ENCODE assay signal across 8 mouse cellular contexts in the genomic region with DNA sequence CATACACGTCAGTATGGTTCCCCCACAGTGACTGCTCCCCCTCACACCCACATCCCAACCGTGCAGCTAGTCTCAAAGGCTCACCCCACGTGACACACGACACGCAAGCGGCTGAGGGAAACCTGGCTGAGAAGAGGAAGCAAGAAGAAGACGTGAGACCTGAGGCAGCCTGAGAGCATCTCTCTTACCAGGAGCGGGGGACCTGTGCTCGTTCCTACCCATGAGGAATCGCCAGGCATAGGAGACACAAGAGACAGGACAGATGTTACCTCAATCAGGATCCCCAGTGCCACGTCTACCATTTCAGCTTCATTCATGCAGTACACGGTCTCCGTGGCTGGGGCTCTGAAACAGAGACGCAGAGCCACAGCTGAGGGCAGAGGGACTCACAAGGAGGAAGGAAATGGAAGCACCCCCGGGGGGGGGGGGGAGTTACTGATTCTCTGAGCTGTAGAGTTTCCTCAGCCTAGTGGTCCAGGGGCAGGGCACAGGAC. TPM values are rescaled to one million over a fixed set of nuclear protein-coding genes. Genes with fewer than 3 reads are reported as not detected.
A peak's percentile ranks its signal among the peaks of the same experiment; 100 is the strongest.
DNase-seq lines count a peak whose midpoint lies in the region; ATAC-seq and TF ChIP-seq lines count a peak whose summit lies in the region.

No protein-coding gene starts in this region.

- no peak for ATAC-seq in hindbrain, postnatal 0 days

- H3K4me1 ChIP-seq in bone marrow macrophage, adult 2 months (ENCODE audit: control insufficient read depth, insufficient read depth, low read length) = peaks cover 55% of the 10 kb centered on the region
- H3K4me1 ChIP-seq in megakaryocyte, embryonic 14.5 days = peaks cover 91% of the 10 kb centered on the region
- H3K4me1 ChIP-seq in hindbrain, postnatal 0 days (ENCODE audit: insufficient read depth, low read length) = peaks cover 11% of the 10 kb centered on the region

- H3K27me3 ChIP-seq in megakaryocyte, embryonic 14.5 days (replicated peaks) = no peaks in the 10 kb centered on the region
- no peaks in the 10 kb centered on the region for H3K27me3 ChIP-seq in hindbrain, postnatal 0 days (ENCODE audit: insufficient read depth, low read length)

- H3K4me3 ChIP-seq in bone marrow macrophage, adult 2 months (ENCODE audit: insufficient read depth, low read length) = peak overlapping the region; percentile 44
- peak overlapping the region; percentile 96 for H3K4me3 ChIP-seq in megakaryocyte, embryonic 14.5 days (replicated peaks)
- no peak overlapping the region for H3K4me3 ChIP-seq in hindbrain, postnatal 0 days (ENCODE audit: low read length)

- H3K27ac ChIP-seq in bone marrow macrophage, adult 2 months (ENCODE audit: insufficient read depth, low read depth, low read length) = peak overlapping the region; percentile 65
- H3K27ac ChIP-seq in hindbrain, postnatal 0 days = no peak overlapping the region

- TF ChIP-seq CTCF in bone marrow macrophage, adult 2 months (IDR thresholded peaks at IDR 0.05; ENCODE audit: low read depth, low read length) = no peak
- TF ChIP-seq CTCF in hindbrain, postnatal 0 days (IDR thresholded peaks at IDR 0.05; ENCODE audit: low read depth) = no peak

- 85% methylated on average over 15 of the region's 15 CpGs for WGBS in hindbrain, postnatal 0 days

- H3K4me2 ChIP-seq in hindbrain, postnatal 0 days (ENCODE audit: low read depth, low read length) = no peak overlapping the region

- H3K9me3 ChIP-seq in megakaryocyte, embryonic 14.5 days = no peaks in the 10 kb centered on the region
- no peaks in the 10 kb centered on the region for H3K9me3 ChIP-seq in hindbrain, postnatal 0 days (ENCODE audit: low read length)

- peaks cover 75% of the 10 kb centered on the region for H3K36me3 ChIP-seq in megakaryocyte, embryonic 14.5 days (replicated peaks; ENCODE audit: low read length)
- H3K36me3 ChIP-seq in hindbrain, postnatal 0 days (ENCODE audit: insufficient read depth, low read length) = no peaks in the 10 kb centered on the region; the same call in 1 of the 2 replicates

- peak; percentile 37 to 47 for DNase-seq in layer of hippocampus, adult 18-20 months (ENCODE audit: low spot score in 2 of 2)
- DNase-seq in layer of hippocampus, postnatal 14 days (ENCODE audit: low spot score in 2 of 2) = no peak
- DNase-seq in heart, postnatal 4 days = peak; percentile 38
- DNase-seq in thymus, postnatal 4 days = peak; percentile 81
- DNase-seq in urinary bladder, postnatal 10 days (ENCODE audit: low spot score) = no peak
- DNase-seq in hindbrain, postnatal 0 days (ENCODE audit: low spot score) = no peak

- no peak for TF ChIP-seq POLR2A in bone marrow macrophage, adult 2 months (IDR thresholded peaks at IDR 0.05; ENCODE audit: borderline replicate concordance, low read depth, low read length)

- no peak overlapping the region for H3K9ac ChIP-seq in hindbrain, postnatal 0 days (replicated peaks; ENCODE audit: low read length)

RNA-seq across cellular contexts. Expression of gene Cyren, which starts 2.5 kb away (rescaled TPM):
- total RNA-seq in layer of hippocampus, adult 18-20 months (2021) = 1 to 10 TPM; 4.5 to 4.8 TPM
- 1 to 10 TPM; 5.0 to 5.4 TPM for total RNA-seq in layer of hippocampus, postnatal 14 days (2021)
- polyA plus RNA-seq in bone marrow macrophage, adult 2 months (2012; ENCODE audit: insufficient read depth, insufficient read length, missing spikeins) = 10.6 and 11.6 TPM in 2 replicates
- 1 to 10 TPM; 5.5 to 6.7 TPM for total RNA-seq in heart, postnatal 4 days (2021)
- polyA plus RNA-seq in megakaryocyte, embryonic 14.5 days (2012; ENCODE audit: insufficient read depth, low replicate concordance) = 14.0 and 14.5 TPM in 2 replicates
- 3.6 and 4.3 TPM in 2 replicates for total RNA-seq in hindbrain, postnatal 0 days (2014; rRNA removed)
- 4.9 and 5.2 TPM in 2 replicates for polyA plus RNA-seq in hindbrain, postnatal 0 days (2015; fragmentation: Nextera tagmentation; extraction: Ambion mirVana)

RNA-seq across cellular contexts. Expression of gene Tmem140, which starts 12.4 kb away (rescaled TPM):
- total RNA-seq in layer of hippocampus, adult 18-20 months (2021) = 1 to 10 TPM; 1.6 to 2.7 TPM
- 1 to 10 TPM; 1.9 to 2.7 TPM for total RNA-seq in layer of hippocampus, postnatal 14 days (2021)
- 74.9 and 86.3 TPM in 2 replicates for polyA plus RNA-seq in bone marrow macrophage, adult 2 months (2012; ENCODE audit: insufficient read depth, insufficient read length, missing spikeins)
- 10 to 100 TPM in 1 of 2 experiments, 1 to 10 TPM in 1; 4.6 to 10.6 TPM for total RNA-seq in heart, postnatal 4 days (2021)
- 5.5 and 11.5 TPM in 2 replicates for polyA plus RNA-seq in megakaryocyte, embryonic 14.5 days (2012; ENCODE audit: insufficient read depth, low replicate concordance)
- 1.3 and 1.7 TPM in 2 replicates for total RNA-seq in hindbrain, postnatal 0 days (2014; rRNA removed)
- polyA plus RNA-seq in hindbrain, postnatal 0 days (2015; fragmentation: Nextera tagmentation; extraction: Ambion mirVana) = 0.72 and 0.79 TPM in 2 replicates

RNA-seq across cellular contexts. Expression of gene Wdr91, which starts 35.4 kb away (rescaled TPM):
- total RNA-seq in layer of hippocampus, adult 18-20 months (2021) = 10 to 100 TPM; 34.5 to 35.2 TPM
- 10 to 100 TPM; 34.6 to 38.6 TPM for total RNA-seq in layer of hippocampus, postnatal 14 days (2021)
- 85.3 and 90.3 TPM in 2 replicates for polyA plus RNA-seq in bone marrow macrophage, adult 2 months (2012; ENCODE audit: insufficient read depth, insufficient read length, missing spikeins)
- 10 to 100 TPM; 19.1 to 22.7 TPM for total RNA-seq in heart, postnatal 4 days (2021)
- 13.0 and 28.5 TPM in 2 replicates for polyA plus RNA-seq in megakaryocyte, embryonic 14.5 days (2012; ENCODE audit: insufficient read depth, low replicate concordance)
- total RNA-seq in hindbrain, postnatal 0 days (2014; rRNA removed) = 52.7 and 61.3 TPM in 2 replicates
- 17.9 and 18.2 TPM in 2 replicates for polyA plus RNA-seq in hindbrain, postnatal 0 days (2015; fragmentation: Nextera tagmentation; extraction: Ambion mirVana)

RNA-seq across cellular contexts. Expression of gene Stra8, which starts 44.6 kb away (rescaled TPM):
- not detected for total RNA-seq in layer of hippocampus, adult 18-20 months (2021)
- total RNA-seq in layer of hippocampus, postnatal 14 days (2021) = not detected
- not detected in 2 replicates for polyA plus RNA-seq in bone marrow macrophage, adult 2 months (2012; ENCODE audit: insufficient read depth, insufficient read length, missing spikeins)
- total RNA-seq in heart, postnatal 4 days (2021) = not detected
- polyA plus RNA-seq in megakaryocyte, embryonic 14.5 days (2012; ENCODE audit: insufficient read depth, low replicate concordance) = not detected in 2 replicates
- total RNA-seq in hindbrain, postnatal 0 days (2014; rRNA removed) = not detected in 2 replicates
- not detected in 2 replicates for polyA plus RNA-seq in hindbrain, postnatal 0 days (2015; fragmentation: Nextera tagmentation; extraction: Ambion mirVana)

Comparison
In these comparisons a context has a peak if more than half of its experiments do, and no peak if none do; other contexts are left out.
1. DNase-seq: peak in layer of hippocampus, adult 18-20 months (2 of 2), heart, postnatal 4 days (single experiment) and thymus, postnatal 4 days (single experiment); none in layer of hippocampus, postnatal 14 days (0 of 2), urinary bladder, postnatal 10 days (single experiment) and hindbrain, postnatal 0 days (single experiment).